Mouse (Mus musculus) embryo, embryonic 10.5 days (tissue): Measurements from ENCODE around the gene Arl4d.
A peak's percentile ranks its signal among the peaks of the same experiment; 100 is the strongest.
"Not testable (repeated sequence)": the region's sequence is repeated elsewhere in the genome, so short reads cannot be mapped to it uniquely, and the experiment has no call there.

Source experiments
- DNase-seq: peaks from one replicate; pipeline ENCODE4 v3.0.0-alpha.2; 2015; ENCODE audit warnings: low spot score

Arl4d gene

GRCm38 (mm10) chr11:101664825-101665635 is at the start of gene Arl4d:
Gene Arl4d (plus strand): TSS chr11:101665541.
- peak; percentile 96 for DNase-seq

- DNase-seq: no peak
These were observed 49.2 kb upstream of the Arl4d start for GRCm38 (mm10) chr11:101616104-101616503.

- peak; percentile 35 for DNase-seq
These were observed 48.2 kb upstream of the Arl4d start for GRCm38 (mm10) chr11:101616948-101617767.

DNA sequence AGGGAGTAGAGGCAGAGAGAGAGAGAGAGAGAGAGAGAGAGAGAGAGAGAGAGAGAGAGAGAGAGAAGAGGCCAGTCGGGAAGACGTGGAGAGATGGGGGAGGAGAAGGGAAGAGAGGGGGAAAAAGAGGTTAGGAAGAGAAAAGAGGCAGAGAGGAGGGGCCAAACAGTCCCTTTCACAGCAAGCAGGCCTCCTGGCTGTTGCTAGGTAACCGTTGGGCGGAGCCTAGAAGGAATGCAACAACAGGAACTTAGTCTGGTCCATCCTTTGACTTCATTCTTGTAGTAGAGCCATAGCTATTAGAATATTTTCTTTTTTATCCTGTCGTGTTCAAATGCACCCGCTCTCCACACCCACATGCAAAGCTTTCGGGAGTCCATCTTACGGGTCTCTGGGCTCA is 47.5 kb upstream of the Arl4d start:
- peak; percentile 95 for DNase-seq

GRCm38 (mm10) chr11:101618596-101618995 is 46.7 kb upstream of the Arl4d start:
- DNase-seq: no peak

GRCm38 (mm10) chr11:101620022-101620655 is 45.2 kb upstream of the Arl4d start:
- DNase-seq: not testable (repeated sequence)

GRCm38 (mm10) chr11:101626649-101626994 is 38.7 kb upstream of the Arl4d start:
- DNase-seq: no peak

DNA sequence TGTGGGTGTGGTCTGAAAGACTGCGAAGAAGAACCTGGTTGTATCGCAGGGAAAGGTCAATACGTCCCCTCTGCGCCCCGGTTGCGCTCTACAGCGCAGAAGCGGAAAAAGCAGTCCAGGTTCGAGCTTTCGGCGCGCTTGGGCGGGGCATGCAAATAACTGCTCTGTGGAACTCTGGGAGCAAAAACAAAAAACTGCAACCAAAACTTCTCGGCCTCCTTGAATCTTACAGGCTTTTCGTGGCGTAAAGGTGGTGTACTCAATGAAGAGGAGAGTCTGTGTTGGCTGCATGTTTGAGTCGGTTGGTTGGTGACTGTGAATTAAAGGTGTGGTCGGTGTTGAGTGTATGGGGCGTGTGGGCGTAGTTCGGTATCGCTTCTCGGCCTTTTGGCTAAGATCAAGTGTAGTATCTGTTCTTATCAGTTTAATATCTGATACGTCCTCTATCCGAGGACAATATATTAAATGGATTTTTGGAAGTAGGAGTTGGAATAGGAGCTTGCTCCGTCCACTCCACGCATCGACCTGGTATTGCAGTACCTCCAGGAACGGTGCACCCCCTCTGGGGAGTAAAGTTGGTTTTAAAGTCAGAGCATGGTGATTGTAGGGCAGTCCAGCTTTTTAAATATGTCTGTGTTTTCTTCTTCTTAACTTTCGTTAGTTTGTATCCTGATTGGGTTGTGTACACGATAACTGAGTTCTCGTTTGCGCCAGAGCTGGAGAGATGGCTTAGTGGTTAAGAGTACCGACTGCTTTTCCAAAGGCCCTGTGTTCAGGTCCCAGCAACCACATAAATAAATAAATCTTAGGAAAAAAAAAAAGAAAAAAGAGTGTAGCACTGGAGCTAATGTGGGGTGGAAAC is 38.1 kb upstream of the Arl4d start, which contains the start of gene Rdm1:
Rdm1 (plus strand) TSS at position 201 of the 862 bp plus-strand sequence.
- peak; percentile 95 for DNase-seq

DNA sequence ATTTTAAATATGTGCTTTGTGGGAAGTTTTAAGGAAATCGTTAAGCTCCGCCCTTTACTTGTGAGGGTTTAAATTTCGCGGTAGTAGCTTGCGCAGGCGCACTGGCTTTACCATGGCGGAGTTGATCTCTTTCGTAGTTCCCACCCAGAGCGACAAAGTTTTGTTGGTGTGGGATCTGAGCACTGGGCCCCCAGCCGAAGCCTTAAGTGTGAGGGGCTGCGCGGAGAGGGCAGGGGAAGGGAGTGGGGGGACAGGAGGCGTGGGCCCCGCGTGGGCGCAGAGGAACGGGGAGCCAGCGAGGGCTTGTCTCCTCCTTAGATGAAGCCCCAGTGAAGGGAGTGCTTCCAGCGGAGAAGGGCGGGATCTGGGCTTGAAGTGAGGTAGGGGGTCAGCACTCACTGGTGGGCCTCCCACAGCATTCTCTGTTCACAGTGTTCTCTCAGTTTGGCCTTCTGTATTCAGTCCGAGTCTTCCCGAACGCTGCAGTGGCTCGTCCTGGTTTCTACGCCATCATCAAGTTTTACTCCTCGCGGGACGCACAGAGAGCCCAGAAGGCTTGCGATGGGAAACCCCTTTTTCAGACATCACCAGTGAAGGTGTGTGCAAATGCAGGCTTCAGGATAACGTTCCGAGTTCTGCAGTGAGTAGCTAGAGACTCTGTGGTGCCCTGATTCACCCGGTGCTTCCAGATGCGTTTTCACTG is 37.3 kb upstream of the Arl4d start:
- peak; percentile 96 for DNase-seq

- DNase-seq: not testable (repeated sequence)
These were observed 36.5 kb upstream of the Arl4d start for GRCm38 (mm10) chr11:101628733-101629417.

- DNase-seq: no peak
These were observed 29.7 kb upstream of the Arl4d start for GRCm38 (mm10) chr11:101635660-101636059.

- DNase-seq: no peak
These were observed 25.6 kb upstream of the Arl4d start for GRCm38 (mm10) chr11:101639761-101640160.

GRCm38 (mm10) chr11:101640857-101641709 is 24.3 kb upstream of the Arl4d start:
- peak; percentile 77 for DNase-seq

DNA sequence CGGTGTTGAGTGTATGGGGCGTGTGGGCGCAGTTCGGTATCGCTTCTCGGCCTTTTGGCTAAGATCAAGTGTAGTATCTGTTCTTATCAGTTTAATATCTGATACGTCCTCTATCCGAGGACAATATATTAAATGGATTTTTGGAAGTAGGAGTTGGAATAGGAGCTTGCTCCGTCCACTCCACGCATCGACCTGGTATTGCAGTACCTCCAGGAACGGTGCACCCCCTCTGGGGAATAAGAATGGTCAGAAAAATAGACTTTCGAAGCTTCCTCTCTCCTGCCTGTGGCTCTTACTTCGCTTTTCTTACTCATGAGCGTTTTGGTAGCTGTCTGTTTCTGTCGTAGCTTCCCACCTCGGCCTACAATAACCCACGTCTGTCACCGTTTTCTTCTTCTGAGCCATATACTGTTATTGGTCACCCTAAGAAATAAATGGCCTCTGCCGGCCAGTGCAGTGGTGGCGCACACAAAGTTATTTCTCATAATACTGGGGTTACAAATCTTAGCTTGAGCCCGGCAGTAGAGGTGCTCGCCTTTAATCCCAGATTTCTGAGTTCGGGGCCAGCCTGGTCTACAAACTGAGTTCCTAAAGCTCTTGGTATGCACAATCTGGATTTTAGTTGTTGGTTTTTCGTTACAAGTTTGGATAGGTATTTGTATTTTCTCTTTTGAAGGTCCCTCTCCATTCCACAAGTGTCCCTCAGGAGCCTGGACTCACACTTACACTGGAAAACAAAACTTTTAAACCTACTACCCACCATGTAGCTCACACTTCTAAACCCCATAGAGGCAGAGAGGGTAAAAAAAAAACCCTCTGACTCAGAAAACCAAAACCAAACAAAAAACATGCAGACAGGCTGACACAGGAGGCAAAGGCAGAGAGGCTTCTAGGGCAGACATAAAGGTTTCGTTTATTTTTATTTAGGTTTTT is 23.4 kb upstream of the Arl4d start:
- DNase-seq: peak; percentile 81

DNA sequence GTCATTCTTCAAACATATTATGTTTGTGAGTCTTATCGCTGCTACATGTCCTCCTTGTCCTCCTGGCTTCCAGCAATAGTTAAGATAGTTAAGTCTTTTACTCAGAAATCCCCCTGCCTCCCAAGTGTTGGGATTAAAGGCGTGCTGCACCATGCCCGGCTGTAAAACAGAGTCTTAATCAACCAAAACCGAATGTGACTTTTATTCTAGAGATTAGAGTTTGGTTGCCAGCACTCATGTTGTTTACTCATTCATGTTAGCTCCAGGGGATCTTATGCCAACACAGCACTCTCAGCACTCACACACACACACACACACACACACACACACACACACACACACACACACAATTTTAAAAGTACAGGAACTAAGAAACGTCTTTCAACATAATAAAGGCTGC is 22.4 kb upstream of the Arl4d start:
- DNase-seq: no peak

DNA sequence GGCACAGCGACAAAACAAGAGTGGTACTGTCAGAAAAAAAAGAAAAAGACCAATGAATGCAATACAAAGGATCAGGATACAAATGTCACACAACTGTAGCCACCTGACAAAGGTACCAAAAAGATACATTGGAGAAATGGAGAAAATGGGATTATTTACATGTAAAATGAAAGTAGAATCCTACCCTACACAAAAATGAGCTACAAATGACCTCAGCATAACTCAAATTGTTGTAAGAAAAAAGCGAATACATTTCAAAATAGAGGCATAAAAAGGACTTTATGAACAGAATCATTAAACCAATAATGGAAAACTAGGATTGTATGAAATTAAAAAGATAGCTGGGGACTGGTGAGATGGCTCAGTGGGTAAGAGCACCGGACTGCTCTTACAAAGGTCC is 20.8 kb upstream of the Arl4d start:
- DNase-seq: no peak

DNA sequence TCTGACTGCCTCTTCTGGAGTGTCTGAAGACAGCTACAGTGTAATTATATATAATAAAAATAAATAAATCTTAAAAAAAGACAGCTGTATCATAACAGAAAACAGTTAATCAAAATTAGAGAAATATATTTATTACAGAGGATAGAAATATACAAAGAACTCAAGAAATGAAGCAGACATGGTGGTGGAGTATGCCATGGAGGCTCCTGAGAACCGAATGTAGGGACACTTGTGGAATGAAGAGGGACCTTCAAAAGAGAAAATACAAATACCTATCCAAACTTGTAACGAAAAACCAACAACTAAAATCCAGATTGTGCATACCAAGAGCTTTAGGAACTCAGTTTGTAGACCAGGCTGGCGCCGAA is 20.3 kb upstream of the Arl4d start:
- DNase-seq: not testable (repeated sequence)
